In genomic region chr16:37813691-37814382, GRCm38 (mm10) we compare ENCODE assay signal across 9 mouse cellular contexts. TPM values are rescaled to one million over a fixed set of nuclear protein-coding genes. Genes with fewer than 3 reads are reported as not detected.
DNase-seq lines count a peak whose midpoint lies in the region; ATAC-seq and TF ChIP-seq lines count a peak whose summit lies in the region.
"Had no signal": no experiment of that assay in that cellular context is flagged by ENCODE, and none has a peak within 500 bp of the region (broad histone marks: within the 10 kb centered on the region; RNA-seq: fewer than 3 reads in every experiment).

No protein-coding gene starts in this region.

- H3K4me3 ChIP-seq in heart, embryonic 14.5 days (ENCODE audit: control insufficient read depth in 1 of 2, insufficient read depth in 1 of 2, low read depth in 1 of 2, low read length in 2 of 2): no peak overlapping the region
- H3K4me3 ChIP-seq in G1E (ENCODE audit: low read depth, low read length): no peak overlapping the region; the same call in 1 of the 2 replicates
- H3K4me3 ChIP-seq in heart, embryonic 15.5 days: no peak overlapping the region
- peak overlapping the region; percentile 32 for H3K4me3 ChIP-seq in midbrain, embryonic 10.5 days

- no peaks in the 10 kb centered on the region for H3K9me3 ChIP-seq in heart, embryonic 14.5 days (ENCODE audit: control insufficient read depth, low read length)
- H3K9me3 ChIP-seq in G1E (replicated peaks): no peaks in the 10 kb centered on the region
- no peaks in the 10 kb centered on the region for H3K9me3 ChIP-seq in heart, embryonic 15.5 days (replicated peaks)
- no peaks in the 10 kb centered on the region for H3K9me3 ChIP-seq in midbrain, embryonic 10.5 days (replicated peaks)

- H3K4me1 ChIP-seq in heart, embryonic 14.5 days (ENCODE audit: control insufficient read depth in 2 of 2, insufficient read depth in 2 of 2, low read length in 2 of 2): peaks cover 22 to 40% of the 10 kb centered on the region in 2 experiments
- peaks cover 38% of the 10 kb centered on the region for H3K4me1 ChIP-seq in G1E (ENCODE audit: insufficient read depth, low read depth, low read length)
- H3K4me1 ChIP-seq in heart, embryonic 15.5 days (replicated peaks): peaks cover 44% of the 10 kb centered on the region
- peaks cover 43% of the 10 kb centered on the region for H3K4me1 ChIP-seq in midbrain, embryonic 10.5 days

- no peaks in the 10 kb centered on the region for H3K27me3 ChIP-seq in heart, embryonic 14.5 days (ENCODE audit: control insufficient read depth, insufficient read depth, low read length)
- peaks cover 5% of the 10 kb centered on the region for H3K27me3 ChIP-seq in G1E (ENCODE audit: insufficient read depth, low read length)
- H3K27me3 ChIP-seq in heart, embryonic 15.5 days: no peaks in the 10 kb centered on the region
- H3K27me3 ChIP-seq in midbrain, embryonic 10.5 days (ENCODE audit: low read depth, poor library complexity, severe bottlenecking): no peaks in the 10 kb centered on the region

- no peak for ATAC-seq in heart, embryonic 14.5 days (ENCODE audit: insufficient number of reproducible peaks, insufficient read depth, low FRiP score, low read depth)
- ATAC-seq in G1E (ENCODE audit: extremely low read depth, insufficient number of reproducible peaks, low FRiP score, poor library complexity, severe bottlenecking): 0 out of 2 replicates have a peak, but pooled peaks have one; percentile 9
- ATAC-seq in heart, embryonic 15.5 days (replicated peaks; ENCODE audit: insufficient number of reproducible peaks, insufficient read depth, low FRiP score, low read depth): no peak

- WGBS in heart, embryonic 14.5 days: 50% methylated on average over 5 of the region's 5 CpGs
- 39% methylated on average over 5 of the region's 5 CpGs for whole genome bisulfite sequencing in heart, embryonic 15.5 days
- 39% methylated on average over 5 of the region's 5 CpGs for WGBS in midbrain, embryonic 10.5 days

- H3K4me2 ChIP-seq in heart, embryonic 14.5 days (ENCODE audit: low read length): no peak overlapping the region
- H3K4me2 ChIP-seq in heart, embryonic 15.5 days: no peak overlapping the region; the same call in 1 of the 2 replicates

- peak overlapping the region; percentile 8 to 83; a peak in 3 of 4 replicates for H3K27ac ChIP-seq in heart, embryonic 14.5 days (replicated peaks in 1 of 2; ENCODE audit: control insufficient read depth in 1 of 2, insufficient read depth in 1 of 2, low read depth in 2 of 2, low read length in 2 of 2)
- peak overlapping the region; percentile 73 for H3K27ac ChIP-seq in heart, embryonic 15.5 days
- H3K27ac ChIP-seq in midbrain, embryonic 10.5 days (replicated peaks): peak overlapping the region; percentile 86

- no peak for TF ChIP-seq CTCF in G1E (IDR thresholded peaks at IDR 0.05; ENCODE audit: low read depth, low read length)

- H3K36me3 ChIP-seq in heart, embryonic 14.5 days (ENCODE audit: control insufficient read depth, insufficient read depth, low read length): peaks cover 45% of the 10 kb centered on the region
- peaks cover 10% of the 10 kb centered on the region for H3K36me3 ChIP-seq in G1E (replicated peaks)
- peaks cover 33% of the 10 kb centered on the region for H3K36me3 ChIP-seq in heart, embryonic 15.5 days
- peaks cover 33% of the 10 kb centered on the region for H3K36me3 ChIP-seq in midbrain, embryonic 10.5 days

- DNase-seq in heart, postnatal 4 days: no peak
- no peak for DNase-seq in G1E (ENCODE audit: low spot score)
- no peak for DNase-seq in midbrain, embryonic 10.5 days (ENCODE audit: low spot score)
- DNase-seq in gastrocnemius, postnatal 10 days: no peak
- DNase-seq in left cerebral cortex, adult 11 months (ENCODE audit: low spot score): no peak
- no peak for DNase-seq in adrenal gland, postnatal 4 days (ENCODE audit: low spot score in 2 of 2)

- H3K9ac ChIP-seq in heart, embryonic 14.5 days (ENCODE audit: low read length): no peak overlapping the region
- H3K9ac ChIP-seq in heart, embryonic 15.5 days: no peak overlapping the region

RNA-seq across cellular contexts. Expression of gene Fstl1, which starts 37.2 kb away (rescaled TPM):
- polyA plus RNA-seq in heart, embryonic 14.5 days (2014; fragmentation: Nextera tagmentation; extraction: Ambion mirVana): 537 and 600 TPM in 2 replicates
- total RNA-seq in heart, postnatal 4 days (2021): 100 to 1,000 TPM; 457 to 460 TPM
- total RNA-seq in G1E (2014; fragmentation: Nextera tagmentation): 2.9 and 4.8 TPM in 2 replicates
- 6.5 and 7.4 TPM in 2 replicates for total RNA-seq in G1E (2017)
- polyA plus RNA-seq in G1E (2012): 0.67 and 0.68 TPM in 2 replicates
- 468 and 518 TPM in 2 replicates for polyA plus RNA-seq in heart, embryonic 15.5 days (2015; fragmentation: Nextera tagmentation; extraction: Ambion mirVana)
- polyA plus RNA-seq in midbrain, embryonic 10.5 days (2016; fragmentation: Nextera tagmentation; extraction: Ambion mirVana): 168 and 195 TPM in 2 replicates
- total RNA-seq in gastrocnemius, postnatal 10 days (2021): 100 to 1,000 TPM; 329 to 424 TPM
- 100 to 1,000 TPM; 242 to 304 TPM for total RNA-seq in adrenal gland, postnatal 4 days (2021)

RNA-seq across cellular contexts. Expression of gene Gm36028, which starts 47.1 kb away (rescaled TPM):
- 3.3 and 4.9 TPM in 2 replicates for polyA plus RNA-seq in heart, embryonic 14.5 days (2014; fragmentation: Nextera tagmentation; extraction: Ambion mirVana)
- total RNA-seq in heart, postnatal 4 days (2021): under 1 TPM; 0.47 to 0.79 TPM
- not detected in 2 replicates for total RNA-seq in G1E (2014; fragmentation: Nextera tagmentation)
- total RNA-seq in G1E (2017): 0.12 and 0.16 TPM in 2 replicates
- not detected in 2 replicates for polyA plus RNA-seq in G1E (2012)
- polyA plus RNA-seq in heart, embryonic 15.5 days (2015; fragmentation: Nextera tagmentation; extraction: Ambion mirVana): 4.9 and 6.3 TPM in 2 replicates
- 0.25 and 0.34 TPM in 2 replicates for polyA plus RNA-seq in midbrain, embryonic 10.5 days (2016; fragmentation: Nextera tagmentation; extraction: Ambion mirVana)
- under 1 TPM; 0.21 to 0.38 TPM for total RNA-seq in gastrocnemius, postnatal 10 days (2021)
- total RNA-seq in adrenal gland, postnatal 4 days (2021): under 1 TPM; 0.25 to 0.28 TPM
- total RNA-seq: ES-E14 had no signal

RNA-seq across cellular contexts. Expression of gene Lrrc58, which starts 54.4 kb away (rescaled TPM):
- 41.8 and 42.6 TPM in 2 replicates for polyA plus RNA-seq in heart, embryonic 14.5 days (2014; fragmentation: Nextera tagmentation; extraction: Ambion mirVana)
- 10 to 100 TPM; 89.6 to 90.1 TPM for total RNA-seq in heart, postnatal 4 days (2021)
- total RNA-seq in G1E (2014; fragmentation: Nextera tagmentation) (86.3 and 90.6 TPM in 2 replicates), G1E (2017) (37.9 and 46.5 TPM in 2 replicates)
- 4.3 and 5.4 TPM in 2 replicates for polyA plus RNA-seq in G1E (2012)
- polyA plus RNA-seq in heart, embryonic 15.5 days (2015; fragmentation: Nextera tagmentation; extraction: Ambion mirVana): 36.4 and 41.7 TPM in 2 replicates
- polyA plus RNA-seq in midbrain, embryonic 10.5 days (2016; fragmentation: Nextera tagmentation; extraction: Ambion mirVana): 52.5 and 53.3 TPM in 2 replicates
- 10 to 100 TPM; 50.9 to 53.6 TPM for total RNA-seq in gastrocnemius, postnatal 10 days (2021)
- 100 to 1,000 TPM; 180 to 183 TPM for total RNA-seq in adrenal gland, postnatal 4 days (2021)

Comparison
In these comparisons a context has a peak if more than half of its experiments do, and no peak if none do; other contexts are left out.
1. RNA of gene Fstl1, which starts 37.2 kb away (total RNA-seq): 457 to 460 TPM in heart, postnatal 4 days, 329 to 424 TPM in gastrocnemius, postnatal 10 days and 242 to 304 TPM in adrenal gland, postnatal 4 days; 2.9 to 7.4 TPM in G1E; every median in the first group is over 10 times any median in the second.
2. Peak in every context shown above with its lines, with median percentiles within 50 percentile points of each other: H3K27ac ChIP-seq.